Mouse (Mus musculus) brain, embryonic 18.5 days (tissue): ENCODE data around the gene Ctdsp2.

ENCODE experiments used
- DNase-seq: peaks from one replicate; pipeline ENCODE4 v3.0.0-alpha.2; 2012; ENCODE audit warnings: low read depth, low spot score

Gene Ctdsp2

GRCm38 (mm10) chr10:126962271-126962965 is 16.1 kb upstream of the Ctdsp2 start:
- no peak for DNase-seq

GRCm38 (mm10) chr10:126962966-126963330 is 15.6 kb upstream of the Ctdsp2 start:
- DNase-seq, result no peak

GRCm38 (mm10) chr10:126963821-126964220 is 14.7 kb upstream of the Ctdsp2 start:
- no peak for DNase-seq

GRCm38 (mm10) chr10:126971363-126972050 is 7.0 kb upstream of the Ctdsp2 start:
- DNase-seq, result no peak

- DNase-seq, result no peak
These were observed 6.3 kb upstream of the Ctdsp2 start for GRCm38 (mm10) chr10:126972051-126972725.

- DNase-seq, result no peak
These were observed 5.5 kb upstream of the Ctdsp2 start for GRCm38 (mm10) chr10:126972988-126973387.

GRCm38 (mm10) chr10:126975706-126976105 is 2.8 kb upstream of the Ctdsp2 start:
- no peak for DNase-seq

GRCm38 (mm10) chr10:126977076-126977475 is 1.4 kb upstream of the Ctdsp2 start:
- DNase-seq, result no peak

GRCm38 (mm10) chr10:126979121-126979635 is 661 bp downstream of the Ctdsp2 start:
- no peak for DNase-seq

- no peak for DNase-seq
These were observed 1.2 kb downstream of the Ctdsp2 start for GRCm38 (mm10) chr10:126979636-126980151.

GRCm38 (mm10) chr10:126980221-126980932 is 1.9 kb downstream of the Ctdsp2 start:
- no peak for DNase-seq

GRCm38 (mm10) chr10:126980933-126981530 is 2.5 kb downstream of the Ctdsp2 start:
- DNase-seq, result no peak

- no peak for DNase-seq
These were observed 3.2 kb downstream of the Ctdsp2 start for GRCm38 (mm10) chr10:126981746-126982145.

GRCm38 (mm10) chr10:126983193-126983725 is 4.7 kb downstream of the Ctdsp2 start:
- no peak for DNase-seq

GRCm38 (mm10) chr10:126984189-126985004 is 5.9 kb downstream of the Ctdsp2 start:
- DNase-seq, result no peak

GRCm38 (mm10) chr10:126985127-126985526 is 6.6 kb downstream of the Ctdsp2 start:
- DNase-seq, result no peak

GRCm38 (mm10) chr10:126985579-126985978 is 7.1 kb downstream of the Ctdsp2 start:
- no peak for DNase-seq

- DNase-seq, result no peak
These were observed 8.0 kb downstream of the Ctdsp2 start for GRCm38 (mm10) chr10:126986541-126986961.

- DNase-seq, result no peak
These were observed 8.9 kb downstream of the Ctdsp2 start for GRCm38 (mm10) chr10:126987183-126988118.
